Mouse (Mus musculus) left cerebral cortex, postnatal 14 days (tissue): ENCODE measurements around the gene E130311K13Rik. TPM values are rescaled to one million over a fixed set of nuclear protein-coding genes. Genes with fewer than 3 reads are reported as not detected.
A peak's percentile ranks its signal among the peaks of the same experiment; 100 is the strongest.

Experiments used
- DNase-seq, 2 experiments: peaks; one replicate each; pipeline ENCODE4 v3.0.0; 2021 to 2022; ENCODE audit warnings: low spot score in 2 of 2, mixed read lengths in 1 of 2
- intact Hi-C: fragments of 180-260 bp; cut with DNase I; formaldehyde crosslinking; loops from one replicate; pipeline ENCODE4 v1.15.1; 2025
- total RNA-seq, 2 experiments: library from RNA; stranded (reverse); gene quantifications; 2 replicates each; pipeline ENCODE4 v1.2.3; 2021

E130311K13Rik gene
- total RNA-seq, 2 experiments from 2014 or later, result 11.3 to 11.9 TPM

DNA sequence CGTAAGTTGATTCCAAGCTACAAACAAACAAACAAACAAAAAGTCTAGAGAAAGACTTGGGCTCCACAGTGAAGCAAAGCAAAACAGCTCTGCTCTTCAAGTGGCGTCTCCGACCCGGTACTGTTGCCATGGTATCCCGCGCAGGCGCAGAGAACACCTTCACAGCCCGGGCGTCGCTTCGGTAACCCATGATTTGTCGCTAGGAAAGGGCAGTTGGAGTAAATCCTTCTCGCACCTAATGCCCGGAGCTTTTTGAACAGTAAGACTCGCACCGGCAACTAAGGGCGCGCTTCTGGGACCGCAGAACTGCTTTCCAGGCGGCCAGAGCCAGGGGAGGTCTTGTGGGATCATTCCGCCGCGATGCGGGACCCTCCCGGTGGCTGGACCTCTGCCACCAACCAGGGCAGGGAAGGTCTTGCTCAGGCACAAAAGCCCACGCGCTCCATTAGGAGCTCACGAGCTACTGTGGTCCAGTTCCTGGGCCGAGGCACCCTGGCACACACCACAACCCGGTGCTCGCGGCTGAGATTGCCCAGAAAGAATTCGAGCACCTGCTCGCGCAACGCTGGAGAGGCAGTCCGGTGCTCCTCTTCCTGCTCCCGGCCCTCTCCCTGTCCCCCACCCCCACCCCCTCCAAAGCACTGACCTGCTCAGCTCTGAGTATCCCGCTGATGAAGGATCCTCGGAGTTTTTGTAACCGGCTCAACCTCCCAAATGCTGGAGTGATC is 30.5 kb downstream of the E130311K13Rik start:
- peak; percentile 83 to 87 for DNase-seq
- intact Hi-C loops, result no loop called here

DNA sequence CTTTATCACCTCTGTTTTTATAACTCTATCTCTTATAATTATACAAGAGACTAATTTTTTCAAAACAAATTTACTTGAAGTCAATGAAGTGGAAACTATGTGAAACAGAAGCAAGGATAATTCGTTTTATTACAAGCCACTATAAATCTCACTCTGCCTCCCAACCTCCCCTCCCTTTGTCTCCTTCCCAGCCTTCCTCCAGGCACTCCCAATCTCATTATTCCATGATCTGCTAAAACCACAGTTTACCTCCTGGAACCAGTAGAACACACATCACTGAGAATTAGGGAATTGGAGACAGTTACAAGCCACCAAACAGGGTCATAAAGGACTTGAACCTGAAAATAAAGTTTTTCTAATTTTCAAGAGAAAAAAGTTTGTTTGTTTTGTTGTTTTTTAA is 32.1 kb downstream of the E130311K13Rik start:
- intact Hi-C loops, result no loop called here

DNA sequence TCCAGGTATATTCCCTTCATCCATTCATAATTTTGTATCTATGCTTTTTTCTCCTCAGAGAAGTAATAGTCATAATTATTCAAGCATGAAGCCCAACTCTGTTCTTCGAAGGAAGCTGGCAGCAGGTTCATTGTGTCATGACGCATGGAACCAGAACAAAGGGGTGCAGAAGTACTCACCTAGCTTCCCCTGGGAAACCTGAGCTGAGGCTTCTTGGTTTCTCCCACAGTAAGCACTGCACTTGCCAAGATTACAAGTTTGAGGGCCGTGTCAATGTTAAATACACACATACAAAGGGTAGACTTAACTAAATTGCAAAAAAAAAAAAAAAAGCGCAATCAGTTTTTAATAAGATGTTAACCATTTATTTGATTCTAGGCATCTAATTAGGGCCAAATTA is 33.0 kb downstream of the E130311K13Rik start:
- no peak for DNase-seq
- intact Hi-C loops, result no loop called here

More for the DNA sequence above, 32.1 kb downstream of the E130311K13Rik start:
- DNase-seq, result no peak

DNA sequence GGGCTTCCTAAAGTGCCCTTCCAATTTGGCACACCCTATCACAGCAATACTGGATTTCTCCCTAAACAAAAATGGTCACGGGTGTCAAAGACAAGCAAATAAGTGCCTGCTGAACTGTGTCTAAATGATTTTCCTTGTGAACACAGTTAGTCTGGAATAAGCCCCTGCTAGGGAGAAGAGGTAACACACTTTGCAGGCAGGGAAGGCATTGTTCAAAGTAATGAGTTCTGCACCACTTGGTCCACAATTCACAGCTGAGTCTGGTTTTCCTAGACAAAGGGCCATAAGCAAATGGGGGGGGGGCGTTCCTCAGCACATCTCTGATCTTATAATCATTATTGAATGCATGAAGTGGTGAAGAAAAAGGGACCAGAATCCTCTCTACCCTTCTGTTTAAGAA is 33.5 kb downstream of the E130311K13Rik start:
- no peak for DNase-seq
- intact Hi-C loops, result no loop called here

DNA sequence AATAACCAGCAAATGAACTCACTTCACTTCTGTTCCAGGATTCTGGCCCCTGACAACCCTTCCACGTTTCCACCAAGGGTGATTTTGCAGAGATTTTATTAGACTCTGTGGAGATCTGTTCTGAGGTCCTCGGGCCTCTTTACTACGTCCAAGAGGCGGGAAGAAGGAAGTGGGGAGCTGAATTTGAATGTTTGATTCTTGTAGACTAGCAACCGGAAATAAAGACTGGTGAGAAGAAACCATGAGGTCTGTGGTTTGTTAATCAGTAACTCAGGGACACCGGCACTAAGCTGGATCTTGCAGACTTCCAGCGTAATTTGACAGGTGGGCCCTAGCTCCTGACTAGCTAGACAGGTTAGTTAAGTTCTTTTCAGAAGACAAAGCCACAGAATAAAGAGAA is 35.6 kb downstream of the E130311K13Rik start:
- intact Hi-C loops, result no loop called here
- DNase-seq, result no peak

DNA sequence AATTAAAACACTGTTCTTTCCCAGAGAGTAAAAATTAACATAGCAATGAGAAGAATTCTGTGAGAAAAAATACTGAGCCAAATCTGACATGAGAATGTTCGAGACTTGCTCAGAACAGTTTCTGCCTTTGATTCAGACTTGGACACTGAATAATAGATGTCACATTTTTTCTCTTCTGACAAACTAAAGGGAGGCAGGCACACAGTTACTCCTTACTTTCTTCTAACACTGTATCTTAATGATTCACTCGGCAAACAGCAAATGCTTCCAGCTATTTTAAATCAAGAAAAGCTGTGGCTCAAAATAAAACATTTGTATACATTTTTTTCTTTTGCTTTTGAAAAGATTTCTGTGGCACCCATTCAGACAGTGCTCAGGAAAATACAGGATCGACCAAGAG is 37.1 kb downstream of the E130311K13Rik start:
- intact Hi-C loops, result no loop called here
- peak in 1 of 2 experiments; percentile 28 for DNase-seq

DNA sequence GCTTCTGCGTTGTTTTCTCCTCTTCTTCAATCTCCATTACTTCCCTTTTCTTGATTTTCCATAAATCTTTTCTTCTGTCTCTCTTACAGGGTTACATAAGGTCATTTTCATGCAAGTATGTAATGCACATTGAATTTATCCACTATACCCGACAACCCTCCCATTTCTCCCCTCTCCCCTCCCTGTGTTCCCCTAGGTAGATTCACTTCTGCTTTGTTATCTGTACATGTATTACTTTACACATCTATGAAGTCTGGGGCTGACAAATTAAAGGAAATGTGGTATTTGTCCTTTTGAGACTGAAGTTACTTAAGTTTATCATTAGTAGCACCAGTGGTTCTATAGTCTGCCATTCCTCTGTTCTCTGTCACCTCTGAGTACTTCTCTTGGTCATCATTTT is 48.2 kb downstream of the E130311K13Rik start:
- intact Hi-C loops, result no loop called here
- no peak for DNase-seq

DNA sequence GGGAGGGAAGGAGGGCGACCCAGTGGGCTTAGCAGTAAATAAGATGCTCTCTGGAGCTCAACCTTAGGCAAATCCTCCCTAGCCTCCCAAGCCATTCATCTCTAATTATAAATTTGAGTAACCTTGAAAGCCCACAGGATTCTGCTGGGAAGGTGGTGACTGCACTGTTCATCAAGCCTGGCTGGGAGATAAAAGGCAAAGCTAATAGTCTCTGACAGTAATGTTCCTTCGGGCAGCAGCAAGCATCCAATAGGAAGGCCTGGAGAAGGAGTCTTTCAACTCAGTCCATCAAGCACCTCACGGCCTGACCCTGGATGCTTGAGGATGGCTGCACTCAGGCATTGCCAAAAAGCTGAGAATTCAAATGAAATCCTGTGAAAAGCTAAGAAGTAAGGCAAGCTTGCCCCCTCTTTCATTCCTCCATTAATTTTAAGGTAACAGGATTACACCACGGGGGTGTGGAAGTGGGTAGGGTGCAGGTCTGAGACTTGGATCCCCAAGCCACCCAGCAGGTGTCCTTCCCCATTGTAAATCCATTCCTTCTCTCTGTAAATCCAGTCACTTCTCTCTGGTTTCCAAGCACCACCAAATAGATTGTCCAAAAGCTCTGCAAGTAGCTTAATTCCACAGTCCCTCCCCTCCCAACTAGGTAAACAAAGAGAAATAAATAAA is 50.1 kb downstream of the E130311K13Rik start:
- DNase-seq, result no peak
- intact Hi-C loops, result no loop called here

DNA sequence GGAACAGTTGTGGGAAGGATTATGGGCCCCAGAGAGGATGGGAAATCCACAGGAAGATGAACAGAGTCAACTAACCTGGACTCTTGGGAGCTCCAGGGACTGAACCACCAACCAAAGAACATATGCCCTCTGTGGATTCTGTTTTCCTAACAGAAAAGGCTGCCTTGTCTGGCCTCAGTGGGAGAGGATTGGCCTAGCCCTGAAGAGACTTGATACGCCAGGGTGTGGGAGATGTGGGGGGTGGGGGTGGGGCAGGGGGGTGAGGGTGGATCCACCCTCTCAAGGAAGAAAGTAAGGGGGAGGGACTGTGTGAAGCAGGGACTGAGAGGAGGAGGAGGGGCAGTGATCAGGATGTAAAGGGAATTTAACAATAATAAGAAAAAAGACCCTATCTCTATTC is 56.5 kb downstream of the E130311K13Rik start:
- no peak for DNase-seq
- intact Hi-C loops, result no loop called here

DNA sequence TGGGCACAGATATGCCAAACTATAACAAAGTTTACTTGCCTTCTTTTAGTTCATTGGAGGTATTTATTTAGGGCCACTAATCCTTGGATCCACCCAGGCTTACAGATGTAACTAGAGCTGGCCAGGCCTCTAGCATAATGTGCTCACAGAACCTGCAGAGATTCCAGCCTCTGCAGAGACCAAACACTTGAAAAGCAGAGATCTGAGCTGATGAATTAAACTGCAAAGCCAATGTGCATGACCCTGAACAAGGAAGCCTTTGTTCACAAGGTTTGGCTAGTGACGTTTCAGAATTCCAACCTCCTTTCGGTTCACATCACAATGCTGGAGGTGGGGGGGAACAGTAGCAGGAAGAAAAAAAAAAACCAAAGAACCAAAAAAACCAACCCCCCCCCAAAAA is 58.0 kb downstream of the E130311K13Rik start:
- intact Hi-C loops, result no loop called here
- DNase-seq, result no peak

DNA sequence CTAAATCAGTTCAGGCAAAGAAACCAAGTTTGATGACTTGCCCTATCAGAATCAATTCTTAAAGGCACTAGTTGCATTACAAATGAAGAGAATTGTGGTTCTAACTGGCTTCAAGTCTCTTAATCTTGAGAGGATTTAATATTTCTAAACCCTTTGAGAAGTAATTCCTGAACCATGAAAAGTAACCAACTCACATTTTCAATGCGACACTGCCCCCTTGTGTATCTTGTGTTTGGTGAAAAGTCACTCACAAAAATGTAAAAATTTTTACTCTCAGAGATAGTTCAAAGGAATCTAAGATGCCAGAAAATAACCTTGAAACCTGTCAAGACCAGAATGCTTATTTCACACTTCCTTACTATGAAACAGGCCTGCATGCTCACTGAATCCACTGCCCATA is 61.0 kb downstream of the E130311K13Rik start:
- DNase-seq, result peak; percentile 65 to 76
- intact Hi-C loops, result loop anchor here (2.0 to 10.0 kb wide), 4 partner anchors 296 to 1343 kb away; no protein-coding TSS in a partner anchor

DNA sequence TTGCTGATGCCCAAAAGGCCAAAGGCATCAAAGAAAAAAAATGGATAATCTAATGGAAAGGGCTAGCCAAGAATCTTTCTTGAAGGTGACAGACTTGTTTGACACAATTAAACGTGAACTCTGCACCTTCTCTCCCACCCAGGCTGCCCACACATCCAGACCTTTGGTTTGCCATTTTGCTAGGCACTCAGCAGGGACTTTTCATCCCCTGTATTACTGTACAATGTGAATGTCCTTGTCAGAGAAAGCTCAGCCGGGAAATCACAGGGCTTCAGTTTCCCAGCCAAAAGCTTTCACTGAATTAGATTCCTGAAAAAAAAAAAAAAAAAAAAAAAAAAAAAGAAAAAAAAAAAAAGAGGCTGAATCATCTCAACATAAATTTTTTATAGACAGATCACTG is 64.2 kb downstream of the E130311K13Rik start:
- peak in 1 of 2 experiments; percentile 9 for DNase-seq
- intact Hi-C loops, result loop anchor here (5.0 to 10.0 kb wide), 3 partner anchors 293 to 1340 kb away; no protein-coding TSS in a partner anchor

Other genes starting within 250 kb of the E130311K13Rik start
- gene Plch1, start 30.0 kb downstream of the E130311K13Rik start, total RNA-seq, result 1 to 10 TPM; 6.0 to 8.4 TPM
- 10 to 100 TPM; 26.4 to 27.1 TPM for gene Slc33a1, start 35.3 kb upstream of the E130311K13Rik start, total RNA-seq
- gene Gmps, start 46.6 kb upstream of the E130311K13Rik start, total RNA-seq, result 10 to 100 TPM; 39.1 to 40.8 TPM
- under 1 TPM; 0.34 to 0.44 TPM for gene Vmn2r1, start 152.1 kb upstream of the E130311K13Rik start, total RNA-seq
- not detected for gene Vmn2r2, start 212.5 kb upstream of the E130311K13Rik start, total RNA-seq